Mouse (Mus musculus) cerebellum, postnatal 36 days (tissue): ENCODE results near the gene Tex36.

Experiments used
- DNase-seq, 2 experiments: peaks; one replicate each; pipeline ENCODE4 v3.0.0; 2021 to 2022; ENCODE audit warnings: mixed read lengths in 2 of 2

Gene Tex36

DNA sequence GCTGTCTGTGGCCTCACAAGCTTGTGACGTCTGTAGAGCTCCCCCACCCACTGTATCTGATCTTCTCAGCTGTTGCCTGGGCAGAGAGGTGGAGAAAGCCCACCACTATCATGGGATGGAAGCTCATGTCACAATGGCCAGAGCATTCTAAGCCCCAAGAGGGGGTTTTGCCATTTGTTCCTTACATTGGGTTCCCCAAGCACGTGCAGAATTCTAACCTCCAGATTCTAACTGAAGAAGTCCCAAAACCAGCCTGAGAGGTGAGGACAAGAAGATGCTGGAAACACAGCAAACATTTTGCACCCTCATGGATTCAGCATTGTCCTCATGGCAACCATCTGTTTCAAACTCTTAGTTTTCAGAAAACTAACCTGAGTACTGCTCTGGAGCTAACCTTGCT is at the start of gene Tex36:
Gene Tex36, minus strand, starts transcription at position 101 of the 400 bp plus-strand sequence.
- no peak for DNase-seq

DNA sequence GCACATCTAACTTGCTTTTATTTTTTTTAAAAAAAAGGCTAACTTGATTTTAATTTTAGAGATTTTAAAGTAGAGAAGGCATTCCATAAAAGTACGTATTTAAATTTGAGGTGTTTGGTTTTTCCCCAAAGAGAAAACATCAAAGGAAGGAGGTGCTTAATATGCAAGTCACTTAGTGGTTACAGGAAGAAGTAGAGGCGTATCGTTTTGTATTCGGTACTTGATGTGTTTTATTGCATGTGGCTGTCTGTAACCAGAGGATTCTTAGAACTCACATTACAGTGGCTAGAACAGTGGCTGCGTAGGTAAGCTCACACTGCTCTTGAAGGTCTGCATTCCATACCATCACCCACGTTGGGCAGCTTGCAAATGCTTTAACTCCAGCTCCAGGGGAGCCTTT is 43.8 kb upstream of the Tex36 start:
- no peak for DNase-seq

DNA sequence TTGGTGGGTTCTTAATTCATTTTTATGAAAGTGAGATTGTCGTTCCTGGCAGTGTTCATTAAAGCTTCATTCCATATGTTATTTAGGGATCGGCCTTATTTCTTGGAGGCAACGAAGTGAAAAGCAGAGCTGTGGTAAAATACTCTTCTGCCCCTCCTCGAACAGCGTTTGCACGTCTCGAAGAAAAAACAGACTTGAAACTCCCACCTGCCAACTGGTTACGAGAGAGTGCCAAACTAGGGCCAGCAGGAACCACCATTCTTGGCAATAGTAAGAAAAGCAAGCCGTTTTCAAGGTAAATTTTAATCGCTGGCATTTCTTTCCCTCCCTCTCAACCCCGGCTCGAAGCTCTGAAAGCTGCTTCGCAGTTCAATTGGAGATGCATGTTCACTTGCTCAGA is 36.9 kb upstream of the Tex36 start:
- DNase-seq, result no peak

DNA sequence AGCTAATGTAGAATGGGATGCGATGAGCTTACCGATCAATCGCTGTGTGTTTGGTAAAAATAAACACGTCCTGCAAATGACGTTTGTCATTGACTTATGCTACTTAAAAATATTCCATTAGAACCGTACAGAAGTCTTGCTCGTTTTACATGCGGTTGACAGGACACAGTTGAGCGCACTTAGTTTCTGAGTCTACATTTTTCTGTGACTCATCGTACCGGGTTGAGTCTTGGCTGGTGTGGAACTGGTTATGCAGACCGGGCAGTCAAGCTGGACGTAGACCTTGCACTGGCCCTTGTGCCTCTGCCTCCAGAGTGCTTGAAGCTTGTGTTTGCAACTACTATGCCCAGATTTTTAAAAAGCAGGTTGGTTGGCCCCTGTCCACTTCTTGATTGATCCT is 36.3 kb upstream of the Tex36 start:
- DNase-seq, result peak; percentile 19 to 31

DNA sequence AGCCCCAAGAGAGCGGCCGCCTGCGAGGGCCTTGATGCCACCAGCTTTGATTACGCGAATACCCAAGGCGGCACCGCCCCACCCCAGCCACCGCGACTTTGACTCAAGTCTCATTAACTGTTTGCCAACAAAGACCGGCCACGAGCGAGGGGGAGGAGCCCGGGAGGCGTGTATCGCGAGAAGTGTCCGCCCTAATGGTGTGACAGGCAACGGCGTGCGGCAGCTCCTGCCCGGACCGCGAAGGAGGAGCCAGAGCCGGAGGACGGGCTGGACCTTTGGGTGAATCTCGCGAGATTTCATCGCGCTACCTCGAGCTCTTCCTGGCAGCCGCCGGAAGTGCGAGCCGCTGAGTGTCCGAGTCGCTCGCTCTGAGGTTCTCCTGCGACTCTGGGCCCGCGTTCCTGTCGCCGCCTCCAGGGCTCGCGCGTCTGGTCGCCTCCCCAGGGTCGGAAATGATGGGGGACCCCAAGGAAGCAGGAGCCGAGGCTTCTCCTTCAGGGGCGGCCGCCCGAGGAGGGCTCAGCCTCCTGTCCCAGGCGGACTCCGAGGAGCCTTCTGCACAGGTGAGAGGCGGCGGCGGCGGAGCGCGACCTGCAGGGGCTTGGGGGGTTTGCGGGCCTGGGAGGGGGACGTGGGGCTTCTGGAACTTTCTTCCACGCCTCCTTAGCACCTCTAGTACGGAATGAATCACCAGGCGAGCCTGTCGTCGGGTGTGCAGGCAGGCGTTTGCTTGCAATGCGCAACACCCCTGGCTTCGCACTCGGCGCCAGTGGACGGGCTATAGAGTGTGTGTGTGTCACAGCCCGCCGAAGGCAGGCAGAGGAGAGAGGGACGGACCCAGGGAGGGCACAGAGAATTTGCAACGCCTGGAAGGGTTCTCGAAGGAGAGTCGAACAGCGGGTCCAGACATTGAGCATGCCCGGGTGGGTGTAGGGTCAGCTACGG is 35.7 kb upstream of the Tex36 start, which contains the start of gene Edrf1:
Gene Edrf1, plus strand, starts transcription at position 183 of the 945 bp plus-strand sequence.
- peak; percentile 93 to 95 for DNase-seq

DNA sequence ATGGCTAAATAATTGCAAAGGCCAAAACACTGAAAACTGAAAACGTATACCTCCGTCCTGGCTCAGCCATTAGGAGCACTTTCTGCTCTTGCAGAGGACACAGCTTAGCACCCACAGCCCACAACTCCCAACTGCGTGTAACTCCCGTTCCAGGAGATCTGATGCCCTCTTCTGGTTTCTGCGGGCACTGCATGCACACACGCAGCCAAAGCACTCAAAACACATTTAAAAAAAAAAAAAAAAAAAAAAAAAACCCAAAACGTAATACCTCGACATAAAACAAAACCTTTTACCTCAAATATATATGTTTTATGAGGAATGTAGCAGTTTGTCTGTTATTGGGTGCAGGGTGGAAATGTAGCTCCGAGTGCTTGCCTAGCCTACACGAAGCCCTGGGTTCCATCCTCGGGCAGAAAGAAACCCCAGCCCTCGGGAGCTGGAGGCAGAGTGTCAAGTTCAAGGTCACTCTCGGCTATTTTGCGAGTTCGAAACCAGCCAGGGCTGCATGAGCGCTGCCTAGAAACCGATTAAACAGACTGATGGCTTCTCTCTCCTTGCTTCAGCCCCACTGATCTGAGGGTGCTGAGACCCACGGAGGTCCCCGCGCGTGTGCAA is 34.9 kb upstream of the Tex36 start:
- DNase-seq, result peak; percentile 94 to 98

DNA sequence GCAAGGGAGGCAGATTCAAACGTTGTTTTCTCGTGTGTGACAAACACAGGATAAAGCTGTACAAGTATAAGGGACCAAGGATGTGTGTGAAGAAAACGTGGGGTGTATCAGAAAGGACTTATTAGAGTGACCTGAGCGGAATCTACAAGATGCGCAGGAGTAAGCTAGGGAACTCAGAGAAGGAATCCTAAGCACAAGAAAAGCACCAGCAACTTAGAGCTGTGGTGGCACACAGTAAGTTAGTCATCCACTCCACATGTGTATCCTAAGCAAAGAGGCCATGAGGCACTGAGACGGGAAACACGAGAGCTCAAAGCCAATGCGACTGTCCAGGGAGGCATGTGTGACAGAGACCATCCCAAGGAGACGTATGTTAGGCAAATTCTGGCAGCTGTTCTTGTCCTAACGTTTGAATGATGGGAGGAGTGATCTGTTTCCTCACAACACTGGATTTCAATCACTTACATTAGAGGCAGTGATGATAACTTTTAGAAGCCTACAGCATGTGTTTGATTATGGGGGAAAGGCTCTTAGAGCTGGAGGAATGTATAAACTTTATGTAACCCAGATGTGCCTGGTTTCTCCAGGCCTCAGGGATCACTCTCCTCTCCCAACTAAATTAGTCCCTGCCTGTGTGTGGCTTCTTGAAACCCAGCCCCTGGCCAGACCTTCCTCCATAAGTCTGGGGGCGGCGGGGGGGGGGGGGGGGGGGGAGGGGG is 33.1 kb upstream of the Tex36 start:
- no peak for DNase-seq

DNA sequence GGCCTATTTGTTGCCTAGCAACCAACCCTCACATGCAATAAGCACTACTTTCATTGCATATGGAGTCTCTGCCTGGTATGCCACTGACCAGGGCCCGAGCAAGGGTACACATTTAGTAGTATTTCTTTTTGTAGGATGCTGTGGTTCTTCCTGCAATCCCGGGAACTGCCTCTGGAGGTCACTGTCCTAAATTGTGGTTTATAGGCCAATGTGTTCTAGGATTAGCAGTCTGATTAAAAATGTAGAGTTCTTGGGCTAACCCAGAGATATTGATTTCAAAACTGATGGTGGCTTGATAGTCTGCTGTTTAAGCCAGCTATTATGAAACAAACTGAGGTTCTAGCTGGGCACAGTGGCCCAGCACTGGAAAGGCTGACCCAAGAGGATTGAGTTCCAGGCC is 30.5 kb upstream of the Tex36 start:
- DNase-seq, result peak; percentile 67 to 71

DNA sequence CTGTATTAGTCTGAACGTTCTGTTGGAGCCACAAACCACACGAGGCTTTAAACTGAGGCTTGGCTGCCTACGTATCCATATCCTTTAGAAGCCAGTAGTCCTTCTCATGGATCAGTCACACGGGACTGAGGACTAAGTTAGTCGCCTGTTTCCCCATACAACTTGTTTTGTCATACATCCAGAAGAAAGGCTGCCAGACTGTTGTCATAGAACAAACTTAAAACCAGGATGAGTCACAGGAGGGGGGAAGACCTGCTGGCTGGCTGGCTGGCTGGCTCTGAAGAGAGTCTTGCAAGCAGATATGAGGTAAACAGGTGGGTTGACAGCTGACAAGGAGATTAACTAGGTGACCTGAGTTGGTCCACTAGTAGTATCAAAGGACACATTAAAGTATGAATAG is 28.9 kb upstream of the Tex36 start:
- no peak for DNase-seq

DNA sequence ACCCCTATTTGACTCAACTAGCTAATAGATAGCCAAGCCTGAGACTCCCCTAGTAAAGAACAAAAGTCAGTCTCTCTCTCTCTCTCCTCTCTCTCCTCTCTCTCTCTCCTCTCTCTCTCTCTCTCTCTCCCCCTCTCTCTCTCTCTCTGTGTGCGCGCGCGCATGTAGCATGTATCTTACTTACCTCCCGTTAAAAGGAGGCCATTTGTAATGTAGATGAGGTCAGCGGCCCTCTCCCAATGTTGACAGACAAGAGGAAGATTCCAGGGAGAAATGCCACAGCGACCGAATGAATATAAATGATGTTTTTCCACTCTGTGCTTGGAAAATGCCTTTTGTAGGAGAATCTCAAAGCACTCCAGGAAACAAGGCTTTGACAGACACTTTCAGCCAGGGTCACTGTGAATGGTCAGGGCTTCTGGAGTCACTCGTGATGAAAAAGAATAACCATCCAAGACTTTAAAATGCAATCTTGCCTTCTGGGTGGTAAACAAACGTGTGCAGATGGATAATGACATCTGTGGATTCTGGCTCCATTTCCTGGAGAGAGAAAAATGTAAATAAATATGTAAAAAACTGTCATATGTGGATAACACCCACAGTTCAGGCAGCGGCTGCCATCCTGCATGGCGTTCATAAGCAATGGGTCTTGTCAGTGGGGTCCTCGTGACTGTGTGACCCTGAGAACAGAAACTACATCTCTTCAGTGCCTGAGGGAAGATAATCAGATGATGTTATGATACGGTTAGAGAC is 25.4 kb upstream of the Tex36 start:
- no peak for DNase-seq

DNA sequence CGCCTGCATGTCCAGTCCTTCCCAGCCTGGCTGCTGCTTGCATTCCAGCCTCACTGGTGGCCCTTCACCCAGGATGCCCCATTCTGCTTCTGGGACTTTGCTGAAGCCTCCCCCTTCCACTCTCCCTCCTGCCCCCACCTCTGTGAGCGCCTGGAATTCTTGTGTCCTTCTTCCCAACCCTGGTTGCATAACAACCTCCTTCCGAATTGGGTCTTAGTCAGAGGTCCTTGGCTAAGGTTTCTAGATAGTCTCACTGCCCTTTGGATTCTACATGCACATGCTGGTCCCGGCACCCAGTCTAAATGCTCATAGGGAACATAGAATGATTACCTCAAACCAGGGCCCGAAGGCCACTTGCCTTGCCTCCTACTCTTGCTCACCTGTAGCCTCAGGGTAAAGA is 21.3 kb upstream of the Tex36 start:
- no peak for DNase-seq

DNA sequence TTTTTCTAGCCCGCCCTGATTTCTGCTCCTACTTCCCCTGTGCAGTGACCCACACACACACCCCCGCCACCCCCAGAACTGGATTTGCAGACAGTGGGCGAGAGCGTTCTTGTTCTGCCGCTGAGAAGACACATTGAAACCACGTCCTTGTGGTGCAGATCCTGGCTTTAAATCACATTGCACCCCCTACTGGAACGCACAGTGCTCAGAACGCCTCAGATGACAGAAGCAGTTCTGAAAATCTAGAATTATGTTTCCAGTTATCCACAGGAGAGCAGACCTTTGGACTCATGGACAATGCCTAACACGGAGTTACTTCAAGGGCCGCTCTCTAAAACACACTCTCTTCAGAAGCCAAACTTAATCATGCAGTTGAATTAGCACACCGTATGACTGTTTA is 18.8 kb upstream of the Tex36 start:
- no peak for DNase-seq

DNA sequence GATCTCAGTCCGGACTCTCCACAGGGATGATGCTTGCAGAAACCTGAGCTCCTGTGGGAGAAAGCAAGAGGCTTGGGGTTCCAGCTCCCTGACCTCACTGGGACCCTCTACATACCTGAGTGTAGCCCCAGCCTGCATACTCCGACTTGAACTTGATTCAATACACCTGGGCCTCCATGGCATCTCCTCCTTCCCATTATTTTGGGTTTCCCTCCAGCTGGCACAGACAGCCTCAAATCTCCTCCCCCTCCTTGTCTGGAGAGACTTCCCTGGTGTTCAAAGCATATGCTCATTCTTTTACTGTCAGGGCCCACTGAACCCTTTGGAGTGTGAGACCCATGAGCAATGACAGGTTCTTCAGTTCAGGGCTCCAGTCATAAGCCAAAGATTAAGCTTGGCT is 11.0 kb upstream of the Tex36 start:
- peak; percentile 27 to 38 for DNase-seq

DNA sequence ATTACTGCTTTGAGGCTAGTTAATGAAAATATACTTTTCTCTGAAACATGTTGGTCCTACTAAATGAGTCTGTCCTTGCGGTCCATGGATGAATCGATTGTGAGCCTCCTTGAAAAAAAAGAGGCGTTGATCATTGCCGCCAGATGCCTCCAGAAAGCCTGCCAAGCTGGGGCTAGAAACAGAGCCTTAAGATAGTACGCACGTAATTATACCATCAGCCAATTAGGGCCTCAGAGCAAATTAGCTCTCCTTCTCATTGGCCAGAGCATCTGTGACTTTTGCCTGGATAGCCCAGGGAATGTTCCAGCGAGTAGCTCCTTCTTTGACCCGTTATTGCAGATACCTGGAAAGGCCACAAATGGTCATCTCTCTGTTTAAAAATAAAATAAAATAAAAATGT is 7.6 kb upstream of the Tex36 start:
- peak; percentile 66 to 75 for DNase-seq

DNA sequence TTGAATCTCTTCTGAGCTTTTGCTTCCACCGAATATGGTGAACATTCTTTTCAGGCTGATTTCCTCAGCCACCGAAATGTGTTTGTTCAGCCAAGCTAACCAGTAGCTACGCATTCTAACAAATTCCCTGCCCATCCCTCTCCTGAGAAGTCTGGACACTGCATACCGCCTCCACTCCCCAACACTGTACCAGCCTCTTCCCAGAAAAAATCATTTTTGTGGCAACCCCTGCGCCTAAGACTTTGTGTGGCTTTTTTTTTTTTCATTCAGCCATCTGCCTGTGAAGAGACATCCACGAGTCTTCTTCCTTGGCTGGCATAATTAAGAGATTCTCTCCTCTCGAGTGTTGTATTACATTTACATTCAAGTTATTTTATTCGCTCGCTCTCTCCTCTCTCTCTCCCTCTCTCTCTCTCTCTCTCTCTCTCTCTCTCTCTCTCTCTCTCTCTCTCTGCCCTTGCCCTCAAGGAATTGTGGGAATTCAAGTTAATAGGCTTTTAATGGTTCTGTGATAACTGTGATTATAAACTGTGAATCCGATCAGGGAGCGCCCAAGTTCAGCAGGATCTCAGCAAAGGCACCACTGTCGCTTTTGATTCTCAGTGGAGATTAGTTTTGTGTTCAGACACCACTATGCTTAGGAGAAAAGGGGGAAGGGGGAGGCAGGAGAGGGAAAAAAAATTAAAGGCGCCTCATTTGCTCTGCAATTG is 6.8 kb upstream of the Tex36 start:
- DNase-seq, result peak in 1 of 2 experiments; percentile 40

DNA sequence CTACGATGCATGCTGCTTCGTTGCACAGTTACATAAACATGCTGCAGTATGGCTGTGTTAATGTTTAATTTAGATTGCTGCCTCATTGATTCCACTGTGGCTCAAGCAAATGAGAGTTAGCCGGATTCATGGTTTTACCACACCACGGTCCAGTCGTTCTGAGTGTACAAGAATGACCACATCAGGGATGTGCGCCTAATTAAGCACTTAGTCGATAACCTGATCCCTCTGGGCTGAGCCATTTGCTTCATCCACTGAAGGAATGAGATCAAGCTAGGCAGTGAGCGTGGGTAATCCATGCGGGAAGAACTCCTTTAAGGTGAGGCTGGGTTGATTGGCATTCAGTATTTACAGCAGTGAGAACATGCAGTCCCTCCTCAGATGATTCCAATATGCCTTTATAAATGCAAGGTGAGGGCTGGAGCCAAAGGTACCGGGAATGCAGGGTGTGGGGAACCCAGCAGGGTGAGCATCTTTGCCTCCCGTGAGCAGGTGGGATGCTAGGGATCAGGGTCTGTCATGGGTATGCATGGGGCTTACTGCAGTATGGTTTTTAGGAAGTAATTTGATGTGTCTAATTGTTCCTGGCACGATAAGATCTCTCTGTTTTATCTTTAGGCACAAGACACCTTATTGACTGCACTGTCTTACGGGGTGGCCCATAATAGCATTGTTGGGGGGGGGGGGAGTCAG is 6.1 kb upstream of the Tex36 start:
- no peak for DNase-seq

DNA sequence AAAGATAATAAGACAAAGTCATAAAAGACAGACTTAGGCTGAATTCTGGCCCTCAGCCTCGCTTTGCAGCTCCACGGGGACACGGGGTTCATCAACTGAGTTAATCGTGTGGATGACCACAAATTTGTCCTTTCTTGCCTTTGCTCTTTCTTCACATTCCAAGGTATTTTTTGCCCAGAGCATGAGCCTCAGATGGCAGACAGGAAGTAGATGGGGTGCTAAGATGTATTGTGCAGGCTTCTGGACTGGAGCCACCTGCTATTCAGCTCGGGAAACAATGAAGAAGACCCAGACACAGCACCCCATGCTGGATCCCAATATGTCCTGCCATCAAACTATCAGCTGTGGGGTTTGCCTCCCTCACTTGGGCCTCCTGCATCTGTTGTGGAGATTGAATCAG is 5.4 kb upstream of the Tex36 start:
- DNase-seq, result no peak

DNA sequence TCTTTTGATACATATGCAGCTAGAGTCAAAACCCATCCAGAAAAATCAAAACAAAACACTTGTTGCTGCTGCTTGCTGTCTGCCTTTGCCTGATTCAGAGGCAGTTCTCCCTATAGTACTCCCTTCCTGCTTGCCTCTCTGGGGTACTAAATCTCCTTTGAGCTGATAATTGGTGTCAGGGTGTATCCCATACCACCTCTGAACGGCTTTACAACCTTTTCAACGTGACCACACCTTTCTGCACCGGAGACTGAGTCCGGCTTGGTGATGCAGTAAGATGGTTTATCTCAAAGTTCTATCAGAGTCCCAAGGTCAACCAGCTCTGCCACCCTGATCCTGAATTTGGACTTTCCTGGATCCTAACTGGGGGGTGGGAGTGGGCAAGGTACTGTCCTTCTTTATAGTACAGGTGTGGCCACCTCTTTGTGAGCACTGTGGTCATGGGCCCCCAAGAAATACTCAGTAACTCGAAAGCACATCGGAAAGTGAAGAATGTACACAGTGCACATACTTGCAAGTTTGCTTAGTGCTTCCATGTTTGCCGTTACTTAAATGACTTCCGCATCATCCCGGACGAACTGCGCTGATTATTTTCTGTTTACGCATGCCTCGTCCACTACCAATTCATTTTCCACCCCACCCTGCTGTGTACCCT is 2.6 kb upstream of the Tex36 start:
- DNase-seq, result no peak

DNA sequence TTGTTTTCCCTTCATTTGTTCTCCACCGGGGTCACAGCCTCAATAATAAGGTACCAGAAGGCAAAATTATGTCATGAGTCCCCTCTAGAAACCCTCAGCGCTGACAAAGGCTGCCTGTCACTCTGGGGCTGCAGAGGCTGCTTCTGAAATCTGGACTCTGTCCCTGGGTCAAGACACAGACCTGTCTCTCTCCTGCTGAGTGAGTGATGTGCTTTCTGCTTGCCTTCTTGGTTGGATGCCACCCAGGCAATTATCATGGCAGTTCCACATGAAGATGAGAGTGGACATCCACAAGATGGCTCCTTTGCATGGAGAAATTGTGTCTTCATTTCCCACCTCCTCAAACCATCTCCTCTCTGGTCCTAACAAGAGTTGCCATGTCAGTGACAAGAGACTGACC is 1.2 kb upstream of the Tex36 start:
- no peak for DNase-seq

DNA sequence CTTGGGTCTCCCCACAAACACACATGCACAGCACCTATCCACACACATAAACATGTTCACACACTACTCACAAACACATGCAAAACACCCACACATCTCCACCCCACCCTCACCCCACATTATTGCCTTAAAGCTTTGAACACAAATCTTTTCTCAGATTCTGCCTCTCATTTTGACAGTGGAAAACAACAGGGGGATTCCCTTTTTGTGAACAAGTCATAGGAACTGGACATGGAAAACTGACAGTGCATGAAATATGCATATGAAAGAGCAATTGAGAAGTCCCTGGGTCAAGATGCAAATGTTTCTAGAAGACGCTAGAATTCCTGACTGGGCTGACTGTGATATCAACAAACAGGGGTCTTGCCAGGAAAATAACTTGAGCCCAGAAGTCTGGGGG is 1.4 kb downstream of the Tex36 start:
- no peak for DNase-seq

DNA sequence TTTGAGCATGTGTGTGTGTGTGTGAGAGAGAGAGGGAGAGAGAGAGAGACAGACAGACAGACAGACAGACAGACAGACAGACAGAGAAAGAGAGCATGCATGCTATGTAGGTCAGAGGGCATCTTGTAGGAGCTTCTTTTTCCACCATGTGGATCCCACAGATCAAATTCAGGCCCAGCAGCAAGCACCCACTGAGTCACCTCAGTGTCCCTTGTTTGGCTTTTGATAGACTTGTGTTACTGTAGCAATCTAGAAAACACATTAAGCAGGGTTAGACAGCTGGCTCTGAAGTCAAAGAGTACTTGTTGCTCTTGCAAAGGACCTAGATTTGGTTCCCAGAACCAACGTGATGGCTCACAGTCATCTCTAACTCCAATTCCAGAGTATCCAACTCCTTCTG is 10.2 kb downstream of the Tex36 start:
- no peak for DNase-seq
